Mouse (Mus musculus) embryo, embryonic 10.5 days (tissue): ENCODE measurements around the gene Myo1c.

Source experiments
- DNase-seq: peaks from one replicate; pipeline ENCODE4 v3.0.0-alpha.2; 2015; ENCODE audit warnings: low spot score

Gene Myo1c

GRCm38 (mm10) chr11:75650311-75650710 lies at the start of gene Myo1c:
TSS of gene Myo1c (plus strand) at chr11:75650504.
- DNase-seq, result no peak

GRCm38 (mm10) chr11:75604826-75605225 lies 45.5 kb upstream of the Myo1c start:
- DNase-seq, result no peak

- no peak for DNase-seq
Measured at GRCm38 (mm10) chr11:75605318-75605717, 45.0 kb upstream of the Myo1c start.

DNA sequence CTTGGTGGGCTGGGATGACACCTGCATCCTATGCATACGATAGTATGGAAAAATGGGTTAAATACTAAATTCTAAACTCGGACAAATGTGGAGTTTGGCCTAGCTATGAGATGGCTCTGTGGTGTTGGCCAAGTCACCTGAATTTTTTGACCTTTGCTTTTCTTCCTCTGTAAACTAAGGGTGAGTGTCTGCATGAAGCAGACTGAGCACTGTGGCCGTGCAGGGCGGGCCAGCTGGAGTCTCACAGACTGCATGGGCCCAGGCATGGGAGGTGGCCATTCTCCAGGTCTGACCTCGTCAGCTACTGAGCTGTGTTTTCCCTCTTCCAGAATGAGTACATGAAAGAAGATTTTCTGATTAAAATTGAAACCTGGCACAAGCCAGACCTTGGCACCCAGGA lies 41.5 kb upstream of the Myo1c start:
- no peak for DNase-seq

- no peak for DNase-seq
Measured at GRCm38 (mm10) chr11:75610021-75610420, 40.3 kb upstream of the Myo1c start.

- DNase-seq, result no peak
Measured at GRCm38 (mm10) chr11:75614769-75615168, 35.5 kb upstream of the Myo1c start.

- DNase-seq, result no peak
Measured at GRCm38 (mm10) chr11:75615556-75615955, 34.7 kb upstream of the Myo1c start.

GRCm38 (mm10) chr11:75619133-75619532 lies 31.2 kb upstream of the Myo1c start:
- DNase-seq, result peak; percentile 13

DNA sequence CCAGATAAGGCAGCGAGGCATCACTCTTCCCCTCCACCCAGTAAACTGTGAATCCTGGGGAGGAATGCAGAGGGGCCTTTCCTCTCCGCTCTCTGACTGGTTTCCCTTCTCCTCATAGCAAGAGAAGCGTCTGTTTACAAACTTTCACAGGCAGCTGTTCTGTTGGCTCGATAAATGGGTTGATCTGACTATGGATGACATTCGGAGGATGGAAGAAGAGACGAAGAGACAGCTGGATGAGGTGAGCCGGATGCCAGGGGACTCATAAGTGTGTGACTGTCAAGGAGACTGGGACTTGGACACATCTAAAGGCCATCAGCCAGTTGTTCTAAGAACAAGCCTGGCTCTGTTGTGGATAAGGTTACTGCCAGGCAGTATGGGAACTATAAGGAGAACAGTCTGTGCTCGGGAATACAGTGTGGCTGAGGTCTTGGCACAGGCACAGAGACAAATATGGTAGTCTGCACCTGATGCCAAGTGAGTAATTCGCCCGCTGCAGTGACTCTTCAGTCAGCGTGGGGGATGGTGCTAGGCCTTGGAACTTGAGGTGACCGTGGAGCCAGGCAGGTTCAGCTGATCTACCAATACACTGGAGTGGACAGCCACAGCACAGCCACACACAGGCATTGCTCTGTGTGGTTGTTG lies 30.0 kb upstream of the Myo1c start:
- DNase-seq, result no peak

DNA sequence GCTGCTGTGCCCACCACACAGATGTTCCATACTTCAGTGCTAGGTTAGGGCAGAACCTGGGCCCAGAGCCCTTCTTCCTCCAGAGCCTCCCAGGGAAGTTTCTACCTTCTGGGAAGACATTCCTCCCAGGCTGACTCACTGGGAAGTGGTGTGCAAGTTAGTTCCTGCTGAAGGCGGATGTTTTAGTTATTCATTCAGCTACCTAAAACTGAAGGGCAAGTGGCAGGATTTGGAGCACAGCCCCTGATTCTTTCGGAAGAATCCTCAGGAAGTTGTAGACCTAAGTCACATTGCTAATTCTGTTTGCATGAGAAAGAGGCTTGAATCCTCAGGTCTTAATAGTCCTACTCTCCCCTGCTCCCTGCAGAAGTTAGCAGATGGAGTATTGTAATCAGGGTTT lies 28.9 kb upstream of the Myo1c start:
- DNase-seq, result no peak

- DNase-seq, result no peak
Measured at GRCm38 (mm10) chr11:75622588-75623329, 27.5 kb upstream of the Myo1c start.

- no peak for DNase-seq
Measured at GRCm38 (mm10) chr11:75624102-75624554, 26.2 kb upstream of the Myo1c start.

DNA sequence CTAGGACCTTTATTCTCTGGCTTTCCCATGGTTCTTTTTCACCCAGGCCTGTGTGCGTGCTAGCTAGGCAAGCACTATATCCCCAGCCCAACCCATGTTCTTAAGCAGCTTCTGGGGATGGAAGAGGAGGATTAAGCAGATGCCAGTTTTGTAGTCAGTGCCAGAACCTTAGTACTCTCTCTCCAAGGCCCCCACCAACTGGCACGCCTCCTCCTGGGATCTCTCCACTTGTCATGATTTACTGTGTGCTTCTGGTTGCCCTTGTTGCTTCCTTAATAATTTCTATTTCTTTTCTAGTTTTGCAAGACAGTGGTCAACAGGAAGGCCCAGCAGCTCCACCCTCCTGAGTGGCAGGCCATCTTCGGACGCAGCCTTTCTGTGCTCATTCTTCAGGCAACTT lies 24.5 kb upstream of the Myo1c start:
- DNase-seq, result no peak

DNA sequence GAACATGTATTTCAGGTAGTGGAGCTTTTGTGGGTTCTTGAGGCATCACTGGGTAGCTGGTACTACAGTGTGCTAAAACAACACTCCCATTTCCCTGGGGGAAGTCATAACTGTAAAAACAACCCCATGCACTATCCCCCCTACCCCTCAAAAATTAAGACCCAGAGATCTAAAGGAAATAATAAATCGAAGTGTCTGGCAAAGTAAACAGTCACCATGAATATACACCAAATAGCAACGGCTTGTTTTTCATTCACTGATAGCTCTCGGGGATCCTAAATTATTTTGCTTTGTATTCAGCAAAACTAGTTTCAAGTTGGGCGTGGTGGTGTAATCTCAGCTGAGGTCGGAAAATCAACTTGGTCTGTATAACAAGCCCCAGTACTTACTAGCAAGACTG lies 20.2 kb upstream of the Myo1c start:
- no peak for DNase-seq

GRCm38 (mm10) chr11:75630645-75631229 lies 19.6 kb upstream of the Myo1c start, which contains the start of gene Inpp5k:
TSS of gene Inpp5k (plus strand) at chr11:75630988.
- peak; percentile 98 for DNase-seq

GRCm38 (mm10) chr11:75631561-75632225 lies 18.6 kb upstream of the Myo1c start:
- peak; percentile 34 for DNase-seq

DNA sequence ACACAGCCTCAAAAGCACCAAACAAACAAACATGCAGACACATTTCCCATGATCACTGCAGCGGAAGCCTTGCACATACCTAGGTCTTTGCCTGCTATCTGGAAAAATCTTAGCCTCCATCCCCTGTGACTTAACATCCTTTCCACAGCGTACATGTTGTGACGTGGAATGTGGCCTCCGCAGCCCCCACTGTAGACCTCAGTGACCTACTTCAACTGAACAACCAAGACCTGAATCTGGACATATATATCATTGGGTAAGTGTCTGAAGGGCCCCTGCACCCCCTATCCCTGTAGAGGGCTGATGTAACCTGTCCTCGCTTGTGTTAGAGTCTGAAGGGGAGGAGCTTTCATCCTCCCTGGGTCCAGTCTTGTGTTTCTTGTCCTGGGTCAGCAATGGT lies 17.4 kb upstream of the Myo1c start:
- DNase-seq, result no peak

GRCm38 (mm10) chr11:75634801-75635200 lies 15.5 kb upstream of the Myo1c start:
- DNase-seq, result no peak

DNA sequence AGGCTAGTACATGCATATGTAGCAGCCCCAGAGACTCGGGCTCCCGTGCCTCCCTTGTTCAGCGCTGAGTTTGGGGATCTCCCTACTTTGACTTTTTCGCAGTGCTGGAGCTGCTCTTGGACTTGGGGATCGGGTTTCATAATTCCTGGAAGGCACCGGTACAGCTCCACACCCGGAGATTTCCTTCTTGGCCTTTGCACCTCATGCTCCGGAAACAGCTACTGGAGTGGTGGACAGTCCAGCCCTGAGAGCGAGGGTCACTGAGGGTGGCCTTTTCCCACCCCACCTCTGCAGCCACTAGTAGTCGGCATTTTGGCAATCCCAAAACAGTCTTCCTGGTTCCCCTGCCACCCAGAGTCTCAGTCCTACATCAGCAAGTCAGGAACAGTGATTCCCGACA lies 15.0 kb upstream of the Myo1c start:
- no peak for DNase-seq

DNA sequence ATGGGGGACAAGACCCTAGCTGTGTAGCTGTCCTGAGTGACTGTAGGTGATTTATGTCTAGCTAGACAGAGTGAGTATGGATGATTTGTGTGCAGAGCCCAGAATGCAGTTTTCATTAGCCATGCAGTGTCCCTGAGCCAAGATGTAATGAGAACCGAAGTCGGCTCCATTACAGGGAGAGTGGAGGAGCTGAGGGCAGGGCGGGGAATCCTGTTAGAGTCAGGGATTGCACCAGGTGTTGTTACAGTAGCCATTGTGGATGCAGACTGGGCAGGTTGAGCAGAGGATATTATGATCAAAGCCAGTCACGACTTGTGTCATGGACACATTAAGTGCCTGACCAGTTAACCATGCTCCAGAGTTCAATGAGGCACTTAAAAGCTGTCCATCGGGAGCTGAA lies 7.0 kb upstream of the Myo1c start:
- no peak for DNase-seq

DNA sequence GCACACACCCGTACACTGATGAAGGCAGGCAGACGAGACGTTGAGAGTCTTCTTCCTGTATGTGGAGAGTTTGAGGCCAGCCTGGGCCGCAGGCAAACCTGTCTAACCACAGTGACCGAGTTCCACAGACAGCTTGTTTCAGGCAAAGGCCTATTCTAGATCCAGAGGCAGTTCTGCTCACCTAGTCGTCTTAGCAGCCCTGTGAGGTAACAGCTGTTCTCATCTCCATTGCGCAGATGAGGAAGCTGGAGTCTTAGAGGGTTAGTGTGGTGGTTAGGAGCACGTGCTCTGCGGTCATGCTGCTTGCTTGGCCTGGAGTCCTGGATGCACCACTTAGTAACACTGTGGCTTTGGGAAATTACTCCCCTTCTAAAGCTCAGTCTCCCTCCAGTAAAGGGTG lies 5.6 kb upstream of the Myo1c start:
- no peak for DNase-seq

DNA sequence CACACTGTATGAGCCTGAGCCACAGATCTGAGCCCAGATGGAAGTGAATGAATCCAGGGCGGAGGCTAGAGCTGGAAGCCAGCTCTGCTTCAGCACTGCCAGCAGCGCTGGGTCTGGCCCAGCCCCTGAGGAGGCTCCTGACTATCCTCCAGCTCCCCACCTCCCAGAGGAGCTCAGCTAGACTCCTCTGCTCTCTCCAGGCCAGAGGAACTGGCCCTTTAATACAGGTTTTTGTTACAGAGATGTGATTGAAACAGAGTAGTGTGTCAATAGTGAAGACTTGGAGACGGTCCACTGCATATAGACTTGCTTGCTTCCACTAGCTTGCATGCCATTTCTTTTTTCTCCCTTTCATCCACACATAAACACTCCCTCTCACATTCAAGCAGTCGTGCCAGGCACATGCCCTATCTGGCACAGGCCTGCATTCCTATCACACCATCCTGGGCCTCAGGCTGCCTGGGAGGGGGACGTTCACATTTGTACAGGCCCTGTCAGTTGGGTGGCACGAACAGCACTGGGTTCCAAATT lies 2.6 kb upstream of the Myo1c start:
- no peak for DNase-seq
